Mouse (Mus musculus): ENCODE results near the gene Aig1.
A peak's percentile ranks its signal among the peaks of the same experiment; 100 is the strongest.

Aig1 gene

DNA sequence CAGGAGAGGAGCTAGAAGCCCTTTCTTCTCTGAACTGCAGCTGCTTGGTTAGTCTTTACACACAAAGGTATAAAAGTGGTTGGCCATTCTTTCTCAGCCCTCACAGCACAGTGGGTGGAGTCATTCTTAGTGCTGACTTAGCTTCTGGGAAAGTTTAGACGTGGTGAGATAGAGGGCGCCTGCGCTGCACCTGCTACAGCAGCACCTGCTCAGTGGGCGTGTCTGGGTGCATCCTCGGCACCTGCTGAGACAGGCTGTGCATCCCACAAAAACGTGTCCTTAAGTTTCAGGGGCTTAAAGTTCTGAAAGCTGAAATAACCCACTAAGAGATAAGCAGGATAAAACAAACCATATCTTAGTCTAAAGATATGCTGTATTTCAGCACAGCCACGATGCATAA is 227.0 kb downstream of the Aig1 start:
- DNase-seq (ENCODE audit: low spot score in 2 of 2), result peak in 1 of 2 experiments; percentile 2

DNA sequence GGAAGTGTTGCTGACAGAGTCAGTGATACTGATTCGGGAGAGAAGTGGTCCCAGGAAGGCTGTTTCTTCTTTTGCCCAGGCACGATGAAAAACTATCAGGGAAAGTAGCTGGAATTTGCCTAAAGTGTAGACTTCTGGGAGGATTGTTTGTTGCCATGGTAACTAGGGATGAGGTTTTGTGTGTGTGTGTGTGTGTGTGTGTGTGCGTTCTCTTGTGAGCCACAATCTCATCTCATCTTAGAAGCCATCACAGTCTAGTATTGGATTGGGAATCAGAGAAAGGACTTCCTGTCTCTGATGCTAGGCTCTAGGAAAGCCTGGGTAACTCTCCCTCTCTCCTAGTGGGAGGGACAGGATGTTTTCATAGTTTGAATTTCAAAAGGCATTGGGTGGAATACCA is 237.0 kb downstream of the Aig1 start:
- DNase-seq (ENCODE audit: low spot score in 2 of 2), result no peak

DNA sequence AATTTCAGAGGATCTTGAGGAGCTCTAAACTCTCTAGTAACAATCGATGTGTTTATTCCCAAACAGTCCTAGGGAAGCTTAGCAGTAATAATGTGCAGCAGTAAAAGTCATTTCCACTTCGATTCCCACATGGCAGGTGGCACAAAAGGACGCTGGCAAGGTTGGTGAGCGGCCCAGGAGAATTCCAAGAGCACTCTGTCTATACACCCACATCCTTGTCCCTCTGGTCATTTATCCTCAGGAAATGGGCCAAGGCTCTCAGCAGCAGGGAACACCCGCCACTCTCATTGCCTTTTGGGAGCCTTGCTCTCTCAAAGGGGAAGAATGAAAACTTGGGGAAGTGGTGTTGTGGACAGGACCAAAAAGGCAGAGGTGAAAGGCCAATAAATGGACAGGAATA is 245.0 kb downstream of the Aig1 start:
- DNase-seq (ENCODE audit: low spot score in 2 of 2), result no peak

DNA sequence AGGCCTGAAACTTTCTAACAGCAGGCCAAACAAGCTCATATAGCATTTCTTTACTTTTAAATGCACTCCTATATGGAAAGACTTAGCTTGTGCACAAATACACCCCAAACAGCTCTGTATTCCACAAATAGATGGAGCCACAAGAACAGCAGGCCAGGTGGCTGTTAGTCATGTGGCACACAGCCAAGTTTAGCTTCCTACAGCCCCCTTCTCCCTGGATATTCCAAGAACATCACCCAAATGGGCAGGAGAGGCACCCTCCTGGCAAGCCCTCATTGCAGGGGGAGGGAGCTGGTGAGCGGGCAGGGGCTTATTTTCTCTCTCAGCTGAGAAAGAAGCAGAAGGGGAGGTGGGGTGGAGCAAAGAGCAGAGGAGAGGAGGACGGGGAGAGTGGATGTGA is 267.9 kb downstream of the Aig1 start:
- DNase-seq (ENCODE audit: low spot score in 2 of 2), result no peak

DNA sequence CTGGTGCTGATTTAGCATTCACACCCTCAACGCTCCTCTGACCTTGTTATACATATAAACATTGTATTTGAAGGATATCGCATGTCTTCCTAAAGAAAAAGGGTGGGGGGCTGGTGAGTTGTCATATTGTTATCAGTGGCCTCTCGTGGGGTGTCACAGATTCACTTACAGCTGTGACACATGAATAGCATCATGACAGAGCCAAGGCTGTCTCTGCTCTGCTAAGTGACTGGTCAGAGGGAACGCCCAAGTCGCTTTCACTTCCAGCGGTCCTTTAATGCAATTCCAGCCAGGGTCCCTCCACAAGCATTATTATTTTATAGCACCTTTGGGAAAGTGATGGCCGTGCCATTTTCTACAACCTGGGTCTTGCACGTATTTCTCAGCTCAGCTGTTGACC is 271.3 kb downstream of the Aig1 start:
- no peak for DNase-seq (ENCODE audit: low spot score in 2 of 2)
